Mouse (Mus musculus): ENCODE results near the gene Olfr789. TPM values are rescaled to one million over a fixed set of nuclear protein-coding genes. Genes with fewer than 3 reads are reported as not detected.

Gene Olfr789
- total RNA-seq (2017) = not detected in 2 replicates

- ATAC-seq (replicated peaks; ENCODE audit: low read depth, poor library complexity, severe bottlenecking) = no peak
Measured at GRCm38 (mm10) chr10:129484452-129484851, at the start of gene Olfr789. Gene Olfr789, plus strand, starts transcription at chr10:129484752.

DNA sequence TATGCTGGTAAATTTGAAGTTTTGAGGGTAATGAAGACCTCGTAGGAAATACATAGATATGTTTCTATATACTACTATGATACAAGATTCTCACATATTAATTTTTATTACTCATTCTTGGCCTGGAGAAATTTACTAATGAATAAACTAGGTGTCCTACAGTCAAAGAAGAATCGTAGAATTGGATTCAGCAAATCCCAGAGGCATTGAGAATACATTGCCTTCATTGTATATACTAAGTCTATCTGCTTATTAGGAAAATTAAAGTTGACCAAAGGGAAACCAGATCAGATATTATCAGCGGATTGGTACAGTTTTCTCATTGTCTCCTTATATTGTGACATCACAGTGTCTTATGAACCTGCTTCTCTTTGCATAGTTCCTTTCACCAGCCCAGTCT, 23.0 kb upstream of the Olfr789 start, which contains the start of gene Olfr787:
Gene Olfr787, plus strand, starts transcription at position 301 of the 400 bp plus-strand sequence.
- ATAC-seq (replicated peaks; ENCODE audit: low read depth, poor library complexity, severe bottlenecking) = no peak

GRCm38 (mm10) chr10:129470698-129471097, 13.9 kb upstream of the Olfr789 start, which contains the start of gene Olfr788:
Gene Olfr788, plus strand, starts transcription at chr10:129470998.
- ATAC-seq (replicated peaks; ENCODE audit: low read depth, poor library complexity, severe bottlenecking) = no peak

- no peak for ATAC-seq (replicated peaks; ENCODE audit: low read depth, poor library complexity, severe bottlenecking)
Measured at GRCm38 (mm10) chr10:129473256-129473655, 11.3 kb upstream of the Olfr789 start.

DNA sequence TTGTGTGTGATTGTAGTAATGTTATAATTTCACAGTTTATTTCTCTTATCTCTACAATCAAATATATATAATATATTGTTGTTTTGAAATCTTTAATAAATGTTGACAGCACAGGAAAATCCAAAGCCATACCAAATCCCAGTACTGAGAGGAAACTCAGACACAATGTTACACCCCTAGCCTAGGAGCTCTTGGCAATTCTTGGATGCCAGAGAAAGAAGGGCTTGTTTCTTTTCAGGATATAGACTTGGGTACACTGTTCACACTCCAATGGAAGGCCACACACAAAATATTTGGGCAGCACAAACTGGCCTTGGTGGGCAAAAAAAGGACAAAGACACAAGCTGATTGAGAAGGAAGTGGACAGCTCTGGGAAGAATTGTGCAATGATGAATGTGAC, 10.8 kb upstream of the Olfr789 start:
- no peak for ATAC-seq (replicated peaks; ENCODE audit: low read depth, poor library complexity, severe bottlenecking)

DNA sequence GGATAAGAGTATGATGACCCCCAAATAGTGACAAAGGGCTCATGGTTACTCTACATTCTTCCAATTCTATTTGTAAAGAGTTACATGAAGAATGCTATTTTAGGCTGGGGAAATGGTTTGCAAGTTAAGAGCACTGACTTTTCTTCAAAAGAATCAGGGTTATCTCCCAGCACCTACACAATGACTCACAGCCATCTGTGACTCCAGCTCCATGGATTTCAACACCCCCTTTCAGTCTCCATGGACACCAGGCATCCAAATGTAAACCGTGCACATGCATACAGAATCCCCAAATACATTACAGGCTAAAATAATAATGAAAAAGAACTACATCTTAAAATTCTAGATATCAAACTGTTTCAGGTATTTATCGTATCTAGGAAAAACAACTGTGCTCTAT, 5.5 kb downstream of the Olfr789 start:
- no peak for ATAC-seq (replicated peaks; ENCODE audit: low read depth, poor library complexity, severe bottlenecking)

DNA sequence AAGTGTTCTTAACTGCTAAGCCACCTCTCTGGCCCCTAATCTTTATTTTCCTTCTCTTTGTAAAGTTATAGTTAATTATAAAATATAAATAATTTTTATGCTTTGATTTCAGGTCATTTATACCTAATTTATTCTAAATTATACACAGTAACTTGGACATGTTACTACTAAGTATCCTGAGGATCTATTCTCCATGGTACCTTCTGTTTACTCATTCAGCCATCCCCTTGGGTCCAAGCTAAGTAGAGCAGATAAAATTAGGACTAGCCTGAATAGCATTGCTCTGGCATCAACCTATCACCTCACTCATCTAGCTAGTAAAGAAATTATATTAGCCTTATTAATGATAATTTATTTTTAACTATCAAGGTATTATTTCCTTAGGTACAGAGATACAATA, 13.6 kb downstream of the Olfr789 start, which contains the start of gene Olfr790:
Gene Olfr790, plus strand, starts transcription at position 301 of the 400 bp plus-strand sequence.
- ATAC-seq (replicated peaks; ENCODE audit: low read depth, poor library complexity, severe bottlenecking) = no peak

- no peak for ATAC-seq (replicated peaks; ENCODE audit: low read depth, poor library complexity, severe bottlenecking)
Measured at GRCm38 (mm10) chr10:129521492-129521891, 36.9 kb downstream of the Olfr789 start, which contains the start of gene Olfr791. Gene Olfr791, plus strand, starts transcription at chr10:129521792.

DNA sequence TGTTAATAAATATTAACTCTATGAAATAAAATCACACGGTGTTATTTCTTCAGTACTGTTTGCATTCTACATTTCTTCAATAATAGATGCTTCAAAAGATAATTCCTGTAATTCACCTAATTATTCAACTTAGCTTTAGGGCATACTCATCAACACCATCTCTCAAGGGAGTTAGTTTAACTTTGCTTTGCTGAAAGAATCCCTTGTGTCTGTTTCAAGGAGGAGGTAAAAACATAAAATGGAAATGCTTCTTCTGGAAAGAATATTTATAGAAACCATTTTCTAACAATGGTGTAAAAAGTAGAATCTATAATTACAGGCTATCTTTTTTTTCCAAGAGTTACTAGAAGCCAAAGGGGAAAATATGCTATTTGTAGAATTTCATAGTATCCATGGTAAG, 54.3 kb downstream of the Olfr789 start, which contains the start of gene Olfr792:
Gene Olfr792, plus strand, starts transcription at position 301 of the 400 bp plus-strand sequence.
- no peak for ATAC-seq (replicated peaks; ENCODE audit: low read depth, poor library complexity, severe bottlenecking)

Other genes starting within 250 kb of the Olfr789 start
- not detected in 2 replicates for gene Olfr774, start 248.5 kb upstream of the Olfr789 start, total RNA-seq (2017)
- gene Olfr775, start 236.3 kb upstream of the Olfr789 start, total RNA-seq (2017) = not detected in 2 replicates
- not detected in 2 replicates for gene Olfr776, start 225.6 kb upstream of the Olfr789 start, total RNA-seq (2017)
- not detected in 2 replicates for gene Olfr777, start 213.3 kb upstream of the Olfr789 start, total RNA-seq (2017)
- not detected in 2 replicates for gene Olfr780, start 166.6 kb upstream of the Olfr789 start, total RNA-seq (2017)
- not detected in 2 replicates for gene Olfr781, start 155.9 kb upstream of the Olfr789 start, total RNA-seq (2017)
- gene Olfr782, start 135.9 kb upstream of the Olfr789 start, total RNA-seq (2017) = not detected in 2 replicates
- gene Olfr784, start 100.7 kb upstream of the Olfr789 start, total RNA-seq (2017) = 0.05 and 0.39 TPM in 2 replicates
- gene Olfr785, start 79.3 kb upstream of the Olfr789 start, total RNA-seq (2017) = not detected in 2 replicates
- gene Olfr786, start 57.4 kb upstream of the Olfr789 start, total RNA-seq (2017) = not detected in 2 replicates
- not detected in 2 replicates for gene Olfr787, start 22.9 kb upstream of the Olfr789 start, total RNA-seq (2017)
- not detected in 2 replicates for gene Olfr788, start 13.8 kb upstream of the Olfr789 start, total RNA-seq (2017)
- not detected in 2 replicates for gene Olfr790, start 13.7 kb downstream of the Olfr789 start, total RNA-seq (2017)
- gene Olfr791, start 37.0 kb downstream of the Olfr789 start, total RNA-seq (2017) = not detected in 2 replicates
- not detected in 2 replicates for gene Olfr792, start 54.4 kb downstream of the Olfr789 start, total RNA-seq (2017)
- gene Olfr794, start 82.9 kb downstream of the Olfr789 start, total RNA-seq (2017) = not detected in 2 replicates
- gene Olfr796, start 127.8 kb downstream of the Olfr789 start, total RNA-seq (2017) = not detected in 2 replicates
- gene Olfr798, start 143.2 kb downstream of the Olfr789 start, total RNA-seq (2017) = not detected in 2 replicates
- not detected in 2 replicates for gene Olfr799, start 152.7 kb downstream of the Olfr789 start, total RNA-seq (2017)
- gene Olfr800, start 172.9 kb downstream of the Olfr789 start, total RNA-seq (2017) = not detected in 2 replicates
- gene Olfr801, start 189.1 kb downstream of the Olfr789 start, total RNA-seq (2017) = not detected in 2 replicates
- gene Olfr802, start 203.4 kb downstream of the Olfr789 start, total RNA-seq (2017) = not detected in 2 replicates
- gene Olfr803, start 209.5 kb downstream of the Olfr789 start, total RNA-seq (2017) = not detected in 2 replicates
- gene Olfr804, start 218.5 kb downstream of the Olfr789 start, total RNA-seq (2017) = not detected in 2 replicates
- gene Olfr805, start 244.6 kb downstream of the Olfr789 start, total RNA-seq (2017) = not detected in 2 replicates

All from common myeloid progenitor, adult 5-6 weeks (primary cell).